Mouse (Mus musculus) layer of hippocampus, adult 2 months (tissue): ENCODE data around the gene Gabrr1. TPM values are rescaled to one million over a fixed set of nuclear protein-coding genes. Genes with fewer than 3 reads are reported as not detected.
A peak's percentile ranks its signal among the peaks of the same experiment; 100 is the strongest.

Source experiments
- DNase-seq, 2 experiments: peaks; one replicate each; pipeline ENCODE4 v3.0.0; 2022; ENCODE audit warnings: low spot score in 2 of 2
- H3K27ac ChIP-seq: fragments of 200-600 bp; 2 replicates; pipeline ENCODE4 v1.8.1; 2022
- H3K4me3 ChIP-seq: fragments of 200-600 bp; 2 replicates; pipeline ENCODE4 v1.8.1; 2022; ENCODE audit warnings: mild to moderate bottlenecking
- CTCF ChIP-seq: fragments of 200-600 bp; conservative IDR thresholded peaks from 2 replicates; pipeline ENCODE4 v1.8.1; 2022; ENCODE audit warnings: antibody characterized with exemption, mild to moderate bottlenecking, moderate library complexity
- total RNA-seq, 2 experiments: library from RNA; stranded (reverse); gene quantifications; 2 replicates each; pipeline ENCODE4 v1.2.3; 2021

Gene Gabrr1
- total RNA-seq, 2 experiments from 2014 or later: not detected

DNA sequence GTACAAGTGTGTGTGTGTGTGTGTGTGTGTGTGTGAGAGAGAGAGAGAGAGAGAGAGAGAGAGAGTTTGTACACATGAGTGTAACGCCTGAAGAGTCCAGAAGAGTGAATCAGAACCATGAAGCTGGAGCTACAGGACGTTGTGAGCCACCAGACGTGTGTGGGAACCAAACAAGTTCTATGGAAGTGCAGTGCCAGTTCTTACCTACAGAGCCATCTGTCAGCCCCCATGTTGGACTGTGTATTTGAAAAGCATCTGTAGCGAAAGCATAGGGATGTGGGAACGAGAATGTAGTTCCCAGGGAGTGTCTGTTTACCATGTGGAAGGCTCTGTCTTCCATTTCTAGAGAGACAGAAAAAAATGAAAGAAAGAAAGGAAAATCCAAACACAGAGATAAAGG is 51.2 kb downstream of the Gabrr1 start:
- Histone ChIP-seq H3K27ac (peak overlapping the region; percentile 14; the same call in 1 of the 2 replicates), H3K4me3 (no peak overlapping the region)
- TF ChIP-seq CTCF: no peak
- DNase-seq: peak in 1 of 2 experiments; percentile 19

DNA sequence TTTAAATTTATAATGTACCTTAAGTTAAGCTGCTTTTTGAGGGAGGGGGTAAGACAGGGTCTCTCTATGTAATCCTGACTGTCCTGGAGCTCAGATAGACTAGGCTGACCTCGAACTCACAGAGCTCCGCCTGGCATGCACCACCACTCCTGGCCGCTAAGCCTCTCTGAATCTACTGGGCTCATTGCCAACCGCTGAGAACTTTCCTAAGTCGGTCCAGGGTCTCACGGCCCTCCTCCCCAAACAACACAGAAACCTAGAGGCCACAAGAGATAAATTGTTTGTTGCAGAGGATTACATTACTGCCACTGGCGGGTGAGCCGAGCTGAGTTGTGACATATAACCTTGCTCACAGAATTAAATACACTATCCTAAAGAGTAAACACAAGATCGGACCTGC is 55.8 kb downstream of the Gabrr1 start:
- TF ChIP-seq CTCF: peak; percentile 64
- no peak for DNase-seq
- H3K27ac ChIP-seq: peak overlapping the region; percentile 96
- H3K4me3 ChIP-seq: peak overlapping the region; percentile 55

DNA sequence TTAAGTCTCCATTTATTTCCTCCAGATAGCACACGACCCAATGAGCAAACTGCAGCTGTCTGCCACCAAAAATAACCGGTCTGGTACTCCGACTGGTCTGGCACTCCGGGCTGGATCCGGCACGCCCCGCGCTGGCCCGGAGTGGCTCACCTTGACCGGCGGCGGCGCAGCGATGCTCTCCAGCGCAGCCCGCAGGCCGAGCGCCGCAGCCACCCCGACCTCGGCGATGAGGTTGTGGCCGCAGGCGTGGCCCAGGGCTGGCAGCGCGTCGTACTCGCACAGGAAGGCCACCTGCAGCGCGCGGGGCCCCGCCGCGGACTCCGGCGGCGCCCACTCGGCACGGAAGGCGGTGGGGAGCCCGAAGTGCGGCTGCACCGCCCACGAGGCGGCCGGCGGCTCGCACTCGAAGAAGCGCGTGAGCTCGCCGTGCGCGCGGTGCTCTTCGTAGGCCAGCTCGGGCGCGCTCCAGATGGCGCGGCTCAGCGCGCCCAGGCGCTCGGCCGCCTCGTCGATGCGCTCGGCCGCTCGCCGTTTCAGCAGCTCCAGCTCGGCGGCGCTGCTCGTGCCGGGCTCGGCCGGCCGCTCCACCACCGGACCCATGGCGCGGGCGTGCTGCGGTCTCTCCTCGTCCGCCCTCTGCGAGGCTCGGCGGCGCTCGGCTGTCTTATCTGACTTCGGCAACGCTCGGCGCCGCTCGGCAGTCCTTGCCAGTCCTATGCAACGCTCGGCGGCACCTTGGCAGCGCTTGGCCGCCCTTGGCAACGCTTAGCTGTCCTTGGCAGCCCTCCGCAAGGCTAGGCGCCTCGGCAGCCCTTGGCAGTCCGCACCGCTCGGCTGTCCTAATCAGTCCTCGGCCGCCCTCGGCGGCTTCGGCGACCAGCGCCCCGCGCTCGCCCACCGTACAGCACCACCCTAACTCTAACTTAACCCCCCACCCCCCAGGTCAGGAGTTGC is 56.7 kb downstream of the Gabrr1 start:
- TF ChIP-seq CTCF: peak; percentile 53

DNA sequence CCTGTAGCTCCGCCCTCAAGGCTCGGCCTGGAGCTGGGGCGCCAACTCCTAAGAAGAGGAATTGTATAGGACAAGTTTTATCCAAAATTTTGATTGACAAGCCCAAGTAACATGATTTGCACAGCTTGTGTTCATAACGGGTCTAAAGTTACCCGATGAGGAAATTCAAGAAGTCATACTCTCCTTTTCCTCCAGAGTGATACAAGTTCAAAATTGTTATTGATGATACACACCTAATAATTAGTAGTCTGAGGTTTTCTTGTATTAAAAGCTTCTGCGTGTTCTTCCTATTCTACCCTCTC is 57.4 kb downstream of the Gabrr1 start, which contains the start of gene Pm20d2:
Gene Pm20d2, minus strand, starts transcription at position 3 of the 302 bp plus-strand sequence.
- Histone ChIP-seq H3K27ac (peak within 1 kb of the TSS; percentile 96), H3K4me3 (peak within 1 kb of the TSS; percentile 55)
- TF ChIP-seq CTCF: no peak
- DNase-seq: no peak

More for the DNA sequence above, 56.7 kb downstream of the Gabrr1 start:
- Histone ChIP-seq H3K4me3 (peak overlapping the region; percentile 55), H3K27ac (peak overlapping the region; percentile 96)
- peak; percentile 79 to 85 for DNase-seq

DNA sequence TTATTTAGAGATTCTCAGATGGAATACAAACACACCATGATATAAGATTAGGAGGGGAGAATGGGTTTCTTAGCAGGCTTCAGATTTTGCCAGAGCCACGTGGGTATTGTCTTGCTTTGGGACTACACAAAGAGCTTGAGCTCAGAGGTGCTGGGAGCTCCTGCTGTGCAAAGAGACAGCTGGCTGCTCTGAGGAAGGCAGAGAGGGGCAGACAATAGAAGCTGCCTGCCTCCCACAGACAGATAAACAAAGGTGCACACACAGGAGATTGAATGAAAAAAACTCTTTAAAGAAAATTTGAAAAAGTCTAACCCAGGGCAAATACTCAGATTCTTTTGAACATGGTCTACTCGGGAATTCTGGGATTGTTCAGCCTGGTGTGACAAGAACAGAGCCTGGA is 65.8 kb downstream of the Gabrr1 start:
- no peak overlapping the region for H3K27ac ChIP-seq

DNA sequence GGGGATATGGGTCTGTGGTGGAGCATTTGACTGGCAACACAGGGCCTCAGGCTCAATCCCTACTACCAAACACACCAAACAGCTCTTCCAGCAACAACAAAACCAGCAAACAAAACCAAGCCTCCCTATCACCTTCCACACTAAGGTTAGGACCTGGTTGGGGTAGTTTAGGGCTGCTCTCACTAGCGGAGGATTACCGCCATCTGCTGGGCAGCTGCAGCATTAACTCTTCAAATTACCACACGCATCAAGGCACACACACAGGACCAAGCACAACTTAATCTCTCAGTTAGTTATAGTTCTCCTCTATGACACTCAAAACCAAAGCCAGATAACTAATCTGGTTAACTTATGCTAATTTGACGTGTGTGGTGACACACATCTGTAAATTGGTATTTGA is 72.4 kb downstream of the Gabrr1 start:
- H3K4me3 ChIP-seq: no peak overlapping the region
- no peak overlapping the region for H3K27ac ChIP-seq
- peak; percentile 23 to 53 for DNase-seq
- peak; percentile 88 for TF ChIP-seq CTCF

More for the DNA sequence above, 65.8 kb downstream of the Gabrr1 start:
- no peak for TF ChIP-seq CTCF
- DNase-seq: no peak
- H3K4me3 ChIP-seq: no peak overlapping the region

DNA sequence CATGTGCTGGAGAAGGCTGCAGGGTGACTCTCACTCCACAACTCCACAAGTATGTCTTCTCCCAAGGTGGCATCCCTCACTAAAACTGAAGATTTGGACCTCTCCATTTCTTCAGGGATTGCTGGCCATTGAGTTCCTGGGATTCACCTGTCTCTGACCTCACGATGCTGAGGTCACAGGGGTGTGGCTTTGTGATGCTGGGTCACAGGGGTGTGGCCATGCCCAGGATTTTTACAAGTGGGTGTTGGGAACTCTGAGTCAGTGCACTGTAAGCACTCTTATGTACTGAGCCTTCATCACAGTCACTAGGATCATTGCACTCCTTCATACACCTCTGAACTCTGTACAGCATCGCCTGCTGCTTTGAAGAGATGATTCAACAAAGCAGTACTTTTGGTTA is 75.2 kb downstream of the Gabrr1 start:
- no peak overlapping the region for H3K4me3 ChIP-seq
- TF ChIP-seq CTCF: no peak

DNA sequence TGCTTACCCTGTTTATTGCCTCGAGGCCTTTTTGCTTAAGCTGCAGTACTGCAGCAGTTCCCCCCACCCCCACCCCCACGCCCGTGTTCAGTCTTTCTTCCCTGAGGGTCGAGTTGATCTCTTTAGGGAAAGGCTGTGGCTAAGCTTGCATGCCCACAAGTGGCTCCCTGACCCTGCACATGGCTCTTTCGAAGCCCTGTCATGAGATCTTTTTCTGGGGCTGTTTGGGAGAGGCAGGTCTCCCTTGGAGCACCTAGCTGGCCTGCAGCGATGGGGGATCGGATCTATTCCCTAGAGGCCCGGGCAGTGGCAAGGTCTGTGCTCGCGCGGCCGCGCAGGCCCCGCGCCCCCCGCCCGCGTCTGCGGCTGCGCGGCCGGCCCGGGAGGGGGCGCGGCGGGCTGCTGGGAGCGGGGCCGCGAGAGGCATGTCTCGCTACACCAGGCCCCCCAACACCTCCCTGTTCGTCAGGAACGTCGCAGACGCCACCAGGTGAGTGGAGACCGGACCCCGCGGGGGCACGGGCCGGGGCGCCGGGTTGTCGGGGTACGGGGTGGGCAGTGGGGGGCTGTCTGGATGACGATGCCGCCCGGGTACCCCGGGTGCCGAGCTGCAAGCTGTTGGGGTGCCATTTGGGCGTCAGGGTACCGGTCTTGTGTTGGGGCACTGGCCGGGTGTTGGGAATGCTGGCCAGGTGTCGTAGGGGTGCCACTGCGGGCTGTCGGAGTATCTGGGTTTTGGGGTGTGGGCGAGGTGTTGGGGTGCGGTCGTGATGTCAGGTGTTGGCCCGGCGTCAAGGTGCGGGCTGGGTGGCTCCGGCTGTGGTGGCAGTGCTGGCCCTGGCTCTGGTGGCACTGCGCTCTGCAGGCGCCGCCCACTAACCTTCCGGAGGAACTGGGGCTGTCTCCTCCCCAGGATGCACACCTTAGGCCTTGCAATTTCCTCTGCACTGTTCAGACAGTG is 76.8 kb downstream of the Gabrr1 start, which contains the start of gene Srsf12:
Gene Srsf12, plus strand, starts transcription at position 111 of the 961 bp plus-strand sequence.
- H3K4me3 ChIP-seq: peak within 1 kb of the TSS; percentile 79
- DNase-seq: peak in 1 of 2 experiments; percentile 24
- TF ChIP-seq CTCF: peak; percentile 52

More for the DNA sequence above, 75.2 kb downstream of the Gabrr1 start:
- no peak overlapping the region for H3K27ac ChIP-seq
- DNase-seq: no peak

More for the DNA sequence above, 76.8 kb downstream of the Gabrr1 start, which contains the start of gene Srsf12:
- H3K27ac ChIP-seq: peak within 1 kb of the TSS; percentile 93

Other genes with a start within 250 kb of the Gabrr1 start
- 10 to 100 TPM; 39.6 TPM for gene Ankrd6, start 181.7 kb upstream of the Gabrr1 start, total RNA-seq
- gene Rragd, start 149.5 kb upstream of the Gabrr1 start, total RNA-seq: 10 to 100 TPM; 62.1 to 68.2 TPM
- 10 to 100 TPM; 93.4 to 94.8 TPM for gene Ube2j1, start 101.1 kb upstream of the Gabrr1 start, total RNA-seq
- gene Gabrr2, start 69.5 kb upstream of the Gabrr1 start, total RNA-seq: under 1 TPM; 0.32 to 0.72 TPM
- gene Pm20d2, start 57.2 kb downstream of the Gabrr1 start, total RNA-seq: 10 to 100 TPM; 10.6 to 10.9 TPM
- gene Srsf12, start 76.5 kb downstream of the Gabrr1 start, total RNA-seq: 10 to 100 TPM; 25.7 to 26.6 TPM
- 100 to 1,000 TPM; 144 to 145 TPM for gene Pnrc1, start 157.6 kb downstream of the Gabrr1 start, total RNA-seq
- gene Rngtt, start 177.8 kb downstream of the Gabrr1 start, total RNA-seq: 10 to 100 TPM; 29.4 to 30.0 TPM